Mouse (Mus musculus) heart, adult 2 months (tissue): Measurements from ENCODE around the gene Rxfp4.

Experiments
- CTCF ChIP-seq: fragments of 200-600 bp; IDR thresholded peaks from 2 replicates; pipeline ENCODE4 v1.8.1; 2022; ENCODE audit warnings: antibody characterized with exemption, mild to moderate bottlenecking, moderate library complexity
- EP300 ChIP-seq: fragments of 200-500 bp; IDR thresholded peaks from 2 replicates; pipeline ENCODE4 v1.6.1; 2011; ENCODE audit warnings: low read depth, low read length, control low read depth; ENCODE audit not compliant: insufficient read depth

GRCm38 (mm10) chr3:88604863-88605262, 48.1 kb downstream of the Rxfp4 start:
- TF ChIP-seq CTCF (no peak), EP300 (no peak)
